ENCODE assay signal across 13 mouse cellular contexts in the genomic region with DNA sequence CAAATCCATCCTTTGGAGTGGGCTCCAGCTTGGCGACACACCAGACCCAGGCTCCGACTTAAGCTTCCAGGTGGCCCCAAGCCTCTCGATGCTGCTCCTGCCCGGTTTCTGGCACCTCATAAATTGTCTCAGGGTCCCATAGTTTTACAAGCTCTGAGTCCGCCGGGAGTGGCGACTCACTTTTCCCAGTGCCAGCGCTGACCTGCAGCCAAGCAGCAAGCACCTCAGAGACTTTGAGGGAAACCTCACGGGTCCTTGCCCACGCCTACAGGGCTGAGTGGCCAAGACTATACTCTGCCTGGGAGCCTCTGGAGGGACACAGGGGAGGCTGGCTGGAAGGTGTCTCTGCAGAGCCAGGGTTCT.
"Had no signal": no experiment of that assay in that cellular context is flagged by ENCODE, and none has a peak within 500 bp of the region (broad histone marks: within the 10 kb centered on the region; RNA-seq: fewer than 3 reads in every experiment).

No protein-coding gene starts in this region.

- H3K36me3 ChIP-seq: kidney, embryonic 15.5 days; liver, embryonic 15.5 days; midbrain, embryonic 15.5 days; neural tube, embryonic 13.5 days had no signal

- H3K9me3 ChIP-seq: kidney, embryonic 15.5 days; liver, embryonic 15.5 days; midbrain, embryonic 15.5 days had no signal

- H3K9ac ChIP-seq: kidney, embryonic 15.5 days; liver, embryonic 15.5 days; midbrain, embryonic 15.5 days; neural tube, embryonic 13.5 days had no signal

- ATAC-seq: midbrain, embryonic 15.5 days had no signal

- H3K4me3 ChIP-seq: kidney, embryonic 15.5 days; liver, embryonic 15.5 days; midbrain, embryonic 15.5 days; neural tube, embryonic 13.5 days had no signal

- H3K4me2 ChIP-seq: kidney, embryonic 15.5 days; liver, embryonic 11.5 days; liver, embryonic 15.5 days; midbrain, embryonic 11.5 days; midbrain, embryonic 15.5 days; neural tube, embryonic 13.5 days had no signal

- DNase-seq: kidney, postnatal 14 days; left cerebral cortex, postnatal 4 days; lung, adult 2 months; lung, postnatal 10 days; lung, postnatal 4 days; right cerebral cortex, postnatal 14 days; thymus, postnatal 36 days had no signal

- H3K27ac ChIP-seq: kidney, embryonic 15.5 days; liver, embryonic 15.5 days; midbrain, embryonic 15.5 days; neural tube, embryonic 13.5 days had no signal

- H3K27me3 ChIP-seq: kidney, embryonic 15.5 days had no signal
